Mouse (Mus musculus) layer of hippocampus, adult 2 months (tissue): ENCODE data around the gene Sytl1. TPM values are rescaled to one million over a fixed set of nuclear protein-coding genes. Genes with fewer than 3 reads are reported as not detected.
A peak's percentile ranks its signal among the peaks of the same experiment; 100 is the strongest.

Experiments
- DNase-seq, 2 experiments: peaks; one replicate each; pipeline ENCODE4 v3.0.0; 2022; ENCODE audit warnings: low spot score in 2 of 2
- H3K27ac ChIP-seq: fragments of 200-600 bp; 2 replicates; pipeline ENCODE4 v1.8.1; 2022
- H3K4me3 ChIP-seq: fragments of 200-600 bp; 2 replicates; pipeline ENCODE4 v1.8.1; 2022; ENCODE audit warnings: mild to moderate bottlenecking
- CTCF ChIP-seq: fragments of 200-600 bp; conservative IDR thresholded peaks from 2 replicates; pipeline ENCODE4 v1.8.1; 2022; ENCODE audit warnings: antibody characterized with exemption, mild to moderate bottlenecking, moderate library complexity
- total RNA-seq, 2 experiments: library from RNA; stranded (reverse); gene quantifications; 2 replicates each; pipeline ENCODE4 v1.2.3; 2021

Sytl1 gene
- total RNA-seq, 2 experiments from 2014 or later = 0.20 to 0.34 TPM

DNA sequence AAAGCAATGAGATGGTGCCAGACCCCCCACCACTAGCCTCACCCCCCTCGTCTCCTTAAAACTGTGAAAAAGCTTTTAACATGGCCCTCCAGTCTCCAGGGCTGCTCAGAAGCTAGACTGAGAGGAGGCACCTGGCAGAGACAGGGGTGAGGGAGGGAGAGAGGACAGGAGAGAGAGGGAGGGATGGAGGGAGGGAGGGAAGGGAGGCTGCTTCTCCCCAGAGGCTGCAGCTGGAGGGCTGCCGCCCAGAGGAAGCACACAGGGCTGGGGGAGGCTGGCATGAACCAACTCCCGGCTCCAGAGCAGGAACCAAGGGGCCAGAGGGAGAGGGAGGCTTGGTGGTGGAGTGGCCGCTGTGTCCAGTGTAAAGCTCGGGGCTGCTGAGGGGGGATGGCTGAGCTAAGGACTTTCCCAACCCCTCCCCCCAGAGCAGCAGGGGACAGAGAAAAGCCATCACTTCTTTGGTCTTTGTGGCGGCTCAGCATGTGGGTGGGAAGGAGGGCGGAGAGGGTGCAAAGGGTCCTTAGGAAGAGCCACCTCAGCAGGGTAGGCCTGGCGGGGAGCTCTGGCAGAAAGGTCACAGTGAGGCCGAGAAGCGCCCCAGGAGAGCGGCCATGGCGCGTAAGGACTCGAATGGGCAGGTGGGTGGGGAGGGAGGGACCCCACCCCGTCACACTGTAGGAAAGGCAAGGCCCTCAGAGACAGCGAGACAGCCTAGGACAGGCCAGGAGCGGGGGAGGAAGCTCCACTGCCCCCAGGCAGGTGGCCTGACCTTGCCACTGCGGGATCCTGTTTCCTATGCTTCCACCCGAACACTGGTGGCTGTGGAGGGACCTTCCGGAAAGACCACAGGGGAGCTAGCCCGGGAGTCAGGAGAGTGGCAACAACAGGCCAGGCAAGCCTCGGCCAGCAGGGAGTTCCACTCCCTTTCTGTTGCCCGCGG is 30.3 kb upstream of the Sytl1 start:
- H3K4me3 ChIP-seq = no peak overlapping the region
- DNase-seq = no peak
- no peak for TF ChIP-seq CTCF
- no peak overlapping the region for H3K27ac ChIP-seq

DNA sequence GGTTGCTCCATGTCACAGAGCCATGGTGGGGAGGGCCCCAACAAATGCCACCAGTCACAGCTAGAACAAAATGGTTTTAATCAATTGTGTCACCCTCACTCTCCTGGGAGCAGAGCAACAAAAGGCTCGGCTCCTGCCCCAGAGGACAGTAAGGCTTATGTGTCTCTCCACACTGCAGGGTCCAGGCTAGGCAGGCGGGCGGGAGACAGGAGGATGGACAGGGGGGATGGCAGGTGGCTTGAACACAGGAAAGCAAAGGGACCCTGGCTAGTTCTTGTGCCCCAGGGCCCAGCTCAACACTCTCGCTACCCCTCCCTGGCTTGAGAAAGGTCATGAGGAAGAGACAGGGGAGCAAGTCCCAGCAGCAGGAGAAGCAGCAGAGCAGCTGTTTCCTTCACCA is 29.5 kb upstream of the Sytl1 start:
- TF ChIP-seq CTCF = no peak
- no peak for DNase-seq
- Histone ChIP-seq H3K27ac (no peak overlapping the region), H3K4me3 (no peak overlapping the region)

DNA sequence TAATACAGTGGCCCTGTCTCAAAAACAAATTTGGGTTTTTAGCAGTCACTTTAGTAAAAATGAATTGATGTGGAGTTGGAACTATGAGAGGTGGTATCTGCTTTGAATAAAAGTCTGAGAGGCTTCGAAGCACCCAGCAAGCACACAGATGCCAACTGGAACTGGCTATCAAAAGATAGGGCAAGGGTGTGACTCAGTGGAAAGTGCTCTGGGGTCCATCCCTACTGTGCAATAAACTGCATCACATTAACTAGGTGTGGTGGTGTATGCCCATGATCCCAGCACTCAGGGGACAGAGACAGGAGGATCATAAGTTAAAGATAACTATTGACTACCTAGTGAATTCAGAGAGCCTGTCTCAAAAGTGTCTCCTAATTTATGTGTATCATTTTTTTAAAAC is 28.3 kb upstream of the Sytl1 start:
- DNase-seq = no peak
- TF ChIP-seq CTCF = no peak
- Histone ChIP-seq H3K4me3 (no peak overlapping the region), H3K27ac (no peak overlapping the region)

DNA sequence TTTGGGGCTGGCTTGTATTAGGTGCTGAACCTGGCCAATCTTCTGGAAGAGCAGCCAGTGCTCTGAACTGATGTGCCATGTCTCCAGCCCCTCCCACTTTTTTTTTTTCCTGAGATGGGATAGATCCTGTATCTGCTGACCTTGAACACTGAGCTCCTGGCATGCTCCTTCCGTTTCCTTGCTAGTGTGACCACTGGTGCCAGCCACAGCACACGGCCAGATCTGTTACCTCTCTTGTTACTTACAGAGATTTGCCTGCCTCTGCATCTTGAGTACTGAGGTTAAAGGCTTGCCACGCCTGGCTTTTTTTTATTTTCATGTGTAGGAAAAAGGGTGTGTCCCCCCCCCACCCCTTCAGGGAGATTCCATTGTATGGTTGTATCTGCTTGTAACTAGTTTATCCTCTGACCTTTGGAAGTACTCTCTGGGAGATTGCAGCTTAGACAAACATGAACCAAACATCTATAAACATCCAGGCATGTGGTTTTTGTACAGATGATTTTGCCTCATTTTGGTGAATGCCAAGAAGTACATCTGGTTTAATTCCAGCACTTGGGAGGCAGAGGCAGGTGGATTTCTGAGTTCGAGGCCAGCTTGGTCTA is 23.7 kb upstream of the Sytl1 start:
- Histone ChIP-seq H3K27ac (no peak overlapping the region), H3K4me3 (no peak overlapping the region)
- no peak for TF ChIP-seq CTCF
- no peak for DNase-seq

DNA sequence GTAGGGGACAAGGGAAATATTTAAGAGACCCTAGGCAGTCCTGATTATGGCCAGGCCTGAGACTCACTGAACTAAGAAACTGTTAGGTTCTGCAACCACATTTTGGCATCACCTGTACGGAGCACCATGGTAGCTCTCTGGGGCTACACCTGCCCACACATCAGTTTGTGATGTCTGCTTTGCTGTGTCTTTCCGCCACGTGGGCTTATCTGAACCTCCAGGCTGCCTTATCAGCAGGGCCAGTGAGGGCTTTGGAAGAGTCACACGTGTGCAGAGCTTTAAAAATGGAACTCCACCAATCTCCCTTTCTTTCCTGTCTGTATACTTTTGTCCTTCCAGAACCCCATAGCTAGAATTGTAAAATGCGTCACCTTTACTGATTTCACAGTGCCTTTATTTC is 23.0 kb upstream of the Sytl1 start:
- H3K27ac ChIP-seq = no peak overlapping the region
- no peak overlapping the region for H3K4me3 ChIP-seq
- DNase-seq = no peak
- no peak for TF ChIP-seq CTCF

DNA sequence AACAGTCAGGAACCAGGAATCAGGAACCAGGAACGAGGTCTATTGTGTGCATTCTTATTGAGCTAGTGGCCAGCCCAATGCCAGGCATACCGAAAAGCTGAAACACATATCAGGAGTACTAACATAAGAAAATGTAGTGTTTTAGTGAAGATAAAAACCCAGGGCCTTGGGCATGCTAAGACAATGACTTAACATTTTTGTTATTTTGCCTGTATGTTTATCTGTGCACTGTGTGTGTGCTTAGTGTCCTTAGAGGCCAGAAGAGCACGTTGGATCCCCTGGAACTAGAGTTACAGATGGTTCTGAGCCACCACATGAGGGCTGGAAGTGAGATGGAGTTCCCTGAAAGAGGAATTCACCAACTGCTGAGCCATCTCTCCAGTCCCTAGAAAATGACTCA is 22.4 kb upstream of the Sytl1 start:
- Histone ChIP-seq H3K4me3 (no peak overlapping the region), H3K27ac (no peak overlapping the region)
- TF ChIP-seq CTCF = no peak
- no peak for DNase-seq

DNA sequence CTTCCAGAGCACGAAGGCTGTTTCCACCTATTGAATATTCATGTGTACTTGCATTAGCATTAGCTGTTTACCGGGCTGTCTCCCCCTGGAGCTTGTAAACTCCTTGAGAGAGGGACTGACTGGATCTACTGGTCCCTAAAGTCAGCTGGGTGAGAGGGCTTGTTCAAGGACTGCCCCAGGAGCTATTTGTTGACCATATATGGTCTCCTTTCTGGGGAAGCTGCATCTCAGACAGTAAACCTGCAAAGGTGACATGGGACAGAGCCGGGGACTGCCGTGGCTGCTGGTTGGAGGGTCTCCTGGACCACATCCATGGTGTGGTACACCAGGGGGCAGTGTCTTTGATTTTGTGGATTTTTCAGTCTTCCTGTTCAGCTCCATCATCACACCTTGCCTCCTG is 19.7 kb upstream of the Sytl1 start:
- H3K4me3 ChIP-seq = no peak overlapping the region
- no peak for DNase-seq
- peak overlapping the region; percentile 86; the same call in 1 of the 2 replicates for H3K27ac ChIP-seq
- no peak; the same call in 1 of the 2 replicates for TF ChIP-seq CTCF

DNA sequence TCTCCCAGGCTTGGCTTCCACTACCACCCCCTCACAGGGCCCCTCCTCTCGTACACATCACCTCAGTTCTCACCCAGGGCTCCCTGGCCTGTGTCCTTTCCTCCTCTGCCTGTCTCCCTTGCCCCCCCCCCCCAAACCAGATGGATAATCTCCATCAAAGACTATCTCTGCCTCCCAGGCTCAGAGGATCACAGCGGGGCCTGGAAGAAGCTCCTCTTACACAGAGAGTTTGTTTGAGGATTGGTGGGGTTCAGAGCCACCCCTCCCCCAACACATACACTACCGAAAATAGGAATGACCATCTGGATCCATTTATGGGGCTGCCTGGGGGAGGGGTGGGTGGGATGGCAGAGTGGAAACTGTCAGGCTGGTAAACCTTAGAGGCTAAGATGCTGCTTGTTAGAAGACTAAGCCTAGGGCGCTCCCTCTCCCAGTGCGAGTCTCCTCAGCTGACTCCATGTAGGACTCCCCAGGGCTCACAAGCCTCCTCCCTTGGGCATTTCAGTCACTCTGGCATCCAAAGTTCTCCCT is 19.1 kb upstream of the Sytl1 start:
- Histone ChIP-seq H3K27ac (peak overlapping the region; percentile 86), H3K4me3 (no peak overlapping the region)
- TF ChIP-seq CTCF = no peak
- no peak for DNase-seq

DNA sequence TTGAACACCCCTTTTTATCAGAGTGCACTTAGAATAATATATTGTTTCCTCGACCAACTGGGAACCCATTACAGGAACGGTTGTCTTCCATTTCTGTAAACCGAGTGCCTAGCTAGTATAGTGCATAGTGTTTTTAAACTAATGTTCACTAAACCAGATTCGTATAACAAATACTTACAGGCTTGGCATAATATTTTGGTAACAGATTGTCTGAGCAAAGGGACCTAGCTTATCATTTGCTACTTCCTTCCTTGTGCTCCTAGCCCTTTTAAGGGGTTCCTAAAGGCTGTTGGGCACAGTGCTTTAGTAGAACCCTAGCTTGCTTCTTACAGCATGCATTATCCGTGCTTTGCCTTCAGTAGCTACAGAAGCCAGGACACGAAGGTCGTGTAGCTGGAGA is 18.6 kb upstream of the Sytl1 start:
- H3K4me3 ChIP-seq = no peak overlapping the region
- H3K27ac ChIP-seq = peak overlapping the region; percentile 86
- no peak for TF ChIP-seq CTCF
- no peak for DNase-seq

DNA sequence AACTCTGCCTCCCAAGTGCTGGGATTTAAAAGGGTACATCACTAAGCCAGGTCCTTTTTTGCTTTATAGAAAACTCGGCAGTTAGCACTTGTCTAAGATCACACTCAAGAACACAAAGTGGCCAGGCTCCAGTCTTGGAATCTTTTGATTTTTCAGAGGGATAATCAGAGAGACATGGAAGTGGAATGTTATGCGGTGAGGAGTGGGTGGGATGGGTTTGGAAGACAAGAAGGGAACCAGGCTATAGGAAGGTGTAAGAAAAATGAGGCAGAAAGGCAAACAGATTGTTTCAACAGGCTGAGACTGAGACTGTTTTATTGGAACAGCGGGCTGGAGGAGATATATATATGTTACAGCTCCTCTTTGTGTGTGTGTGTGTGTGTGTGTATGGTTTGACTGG is 15.6 kb upstream of the Sytl1 start:
- no peak for TF ChIP-seq CTCF
- peak overlapping the region; percentile 99 for H3K4me3 ChIP-seq
- H3K27ac ChIP-seq = peak overlapping the region; percentile 98
- DNase-seq = no peak

DNA sequence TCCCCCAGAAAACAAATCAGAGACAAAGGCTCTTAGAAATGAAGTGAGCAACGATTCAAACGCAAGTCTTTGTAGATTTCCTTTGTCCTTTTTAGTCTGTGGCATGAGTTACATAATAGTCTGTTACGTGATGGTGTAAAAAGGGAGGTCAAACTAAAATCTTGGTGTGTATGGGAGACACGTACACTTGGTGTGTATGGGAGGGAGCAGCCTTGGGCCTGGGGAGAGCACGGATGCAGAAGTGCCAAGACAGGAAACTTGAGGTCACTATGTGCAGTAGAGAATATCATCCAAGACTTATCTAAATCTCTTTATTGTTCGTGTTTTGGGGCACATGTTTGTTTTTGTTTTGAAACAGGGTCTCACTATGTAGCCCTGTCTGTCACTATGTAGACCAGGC is 15.2 kb upstream of the Sytl1 start:
- Histone ChIP-seq H3K27ac (peak overlapping the region; percentile 98), H3K4me3 (peak overlapping the region; percentile 99)
- TF ChIP-seq CTCF = no peak
- no peak for DNase-seq

DNA sequence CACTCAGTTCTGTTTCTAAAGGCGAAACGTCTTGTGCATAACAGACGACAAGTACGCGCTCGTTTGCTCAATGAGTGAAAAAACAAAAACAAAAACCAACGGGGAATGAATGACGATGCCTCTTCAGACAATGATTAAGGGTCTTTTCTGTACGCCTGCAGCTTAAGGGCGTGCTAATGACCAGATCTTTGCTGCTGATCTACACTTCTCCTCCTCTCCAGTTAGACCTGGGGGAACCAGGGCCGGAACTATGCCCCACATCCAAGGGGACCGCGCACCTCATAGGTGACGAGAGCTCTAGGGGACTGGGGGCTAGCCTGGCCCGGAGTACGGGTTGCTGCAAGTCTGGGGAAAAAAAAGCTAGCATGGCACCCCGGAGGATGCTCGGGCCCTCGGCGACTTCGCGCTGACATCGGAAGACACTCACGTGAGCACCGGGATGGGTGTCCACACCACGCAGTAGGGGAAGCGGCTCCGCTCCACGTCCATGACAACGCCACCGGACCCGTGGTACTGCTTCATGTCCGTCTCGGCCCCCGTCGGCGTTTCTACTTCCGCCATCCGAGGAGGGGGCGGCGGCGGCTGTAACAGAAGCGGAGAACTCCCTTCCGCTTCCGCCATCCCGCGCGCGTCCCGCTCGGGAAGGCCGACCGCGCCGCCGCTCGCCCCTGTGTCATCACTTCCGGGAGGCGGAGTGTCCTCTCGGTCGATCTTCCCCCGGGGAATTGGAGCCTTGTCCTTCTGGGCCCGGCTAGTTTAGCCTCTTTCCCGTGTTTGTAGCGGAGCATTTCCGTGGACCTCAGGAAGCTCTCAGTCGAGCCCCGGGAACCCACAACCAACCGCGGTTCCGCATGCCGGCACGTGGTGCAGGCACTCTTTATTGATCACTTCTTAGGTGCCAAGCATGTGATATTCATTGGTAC is 14.5 kb upstream of the Sytl1 start, which contains the start of gene Tmem222:
Gene Tmem222 (minus strand): TSS at position 689 of the 923 bp plus-strand sequence.
- peak within 1 kb of the TSS; percentile 99 for H3K4me3 ChIP-seq
- no peak for TF ChIP-seq CTCF
- H3K27ac ChIP-seq = peak within 1 kb of the TSS; percentile 98
- DNase-seq = peak; percentile 96 to 98

DNA sequence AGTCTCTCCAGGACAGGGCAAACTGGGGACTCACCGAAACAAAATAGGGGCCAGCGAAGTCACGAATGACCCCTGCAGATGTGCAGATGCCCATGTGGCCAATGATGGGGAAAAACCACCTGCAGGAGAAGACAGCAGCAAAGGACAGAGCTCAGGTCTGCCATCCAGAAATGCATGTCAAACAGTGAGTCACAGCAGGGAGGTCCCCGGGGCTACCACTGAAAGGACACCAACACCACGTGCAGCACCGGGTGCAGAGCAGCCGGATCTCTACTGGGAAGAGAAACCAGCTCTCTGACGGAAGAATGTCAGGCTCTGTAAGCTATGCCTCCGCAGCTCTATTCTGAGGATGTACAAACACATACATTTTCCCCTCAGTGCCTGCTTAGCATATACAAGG is 8.0 kb upstream of the Sytl1 start:
- TF ChIP-seq CTCF = no peak
- H3K27ac ChIP-seq = no peak overlapping the region
- DNase-seq = no peak
- H3K4me3 ChIP-seq = no peak overlapping the region
